In genomic region chr6:22205751-22206121, GRCm38 (mm10) we compare ENCODE assay signal across 11 mouse cellular contexts.
A peak's percentile ranks its signal among the peaks of the same experiment; 100 is the strongest.
DNase-seq lines count a peak whose midpoint lies in the region; ATAC-seq lines count a peak whose summit lies in the region.
"Had no signal": no experiment of that assay in that cellular context is flagged by ENCODE, and none has a peak within 500 bp of the region (broad histone marks: within the 10 kb centered on the region; RNA-seq: fewer than 3 reads in every experiment).

No protein-coding gene starts in this region.

- H3K27me3 ChIP-seq in heart, embryonic 13.5 days (replicated peaks): no peaks in the 10 kb centered on the region
- no peaks in the 10 kb centered on the region for H3K27me3 ChIP-seq in midbrain, embryonic 14.5 days (ENCODE audit: control insufficient read depth, insufficient read depth, low read length)
- no peaks in the 10 kb centered on the region for H3K27me3 ChIP-seq in midbrain, embryonic 11.5 days (ENCODE audit: control insufficient read depth, insufficient read depth, low read length)
- H3K27me3 ChIP-seq in intestine, embryonic 16.5 days (replicated peaks; ENCODE audit: control insufficient read depth, insufficient read depth, low read length): no peaks in the 10 kb centered on the region
- no peaks in the 10 kb centered on the region for H3K27me3 ChIP-seq in stomach, embryonic 16.5 days (ENCODE audit: control insufficient read depth, insufficient read depth, low read length)
- H3K27me3 ChIP-seq: liver, embryonic 15.5 days had no signal

- WGBS in heart, embryonic 13.5 days: 56% methylated on average over 7 of the region's 7 CpGs
- 62% methylated on average over 7 of the region's 7 CpGs for WGBS in midbrain, embryonic 14.5 days
- WGBS in midbrain, embryonic 11.5 days: 93% methylated on average over 7 of the region's 7 CpGs
- WGBS in intestine, embryonic 16.5 days: 67% methylated on average over 7 of the region's 7 CpGs
- 62% methylated on average over 7 of the region's 7 CpGs for WGBS in stomach, embryonic 16.5 days

- DNase-seq in heart, postnatal 25 days (ENCODE audit: low spot score): no peak
- DNase-seq in midbrain, embryonic 14.5 days: peak; percentile 15
- DNase-seq in midbrain, embryonic 11.5 days (ENCODE audit: low spot score, missing footprints): no peak
- no peak for DNase-seq in gastrocnemius, adult 8-10 months (ENCODE audit: low spot score in 2 of 2)
- no peak for DNase-seq in kidney, postnatal 36 days
- DNase-seq: gastrocnemius, postnatal 25 days had no signal

- H3K9me3 ChIP-seq in heart, embryonic 13.5 days: no peaks in the 10 kb centered on the region
- H3K9me3 ChIP-seq in midbrain, embryonic 14.5 days (ENCODE audit: control insufficient read depth, low read length): no peaks in the 10 kb centered on the region
- H3K9me3 ChIP-seq in midbrain, embryonic 11.5 days (ENCODE audit: control insufficient read depth, low read length): no peaks in the 10 kb centered on the region
- H3K9me3 ChIP-seq in intestine, embryonic 16.5 days (ENCODE audit: control insufficient read depth, low read length): no peaks in the 10 kb centered on the region
- no peaks in the 10 kb centered on the region for H3K9me3 ChIP-seq in stomach, embryonic 16.5 days (replicated peaks; ENCODE audit: control insufficient read depth, low read length)
- H3K9me3 ChIP-seq: liver, embryonic 15.5 days had no signal

- peak overlapping the region; percentile 41; the same call in 1 of the 2 replicates for H3K27ac ChIP-seq in heart, embryonic 13.5 days (replicated peaks)
- no peak overlapping the region; the same call in 1 of the 2 replicates for H3K27ac ChIP-seq in midbrain, embryonic 14.5 days (replicated peaks; ENCODE audit: low read depth, low read length)
- no peak overlapping the region for H3K27ac ChIP-seq in midbrain, embryonic 11.5 days (ENCODE audit: low read depth, low read length)
- H3K27ac ChIP-seq in intestine, embryonic 16.5 days (ENCODE audit: low read length): no peak overlapping the region; the same call in 1 of the 2 replicates
- H3K27ac ChIP-seq in stomach, embryonic 16.5 days (ENCODE audit: low read length): peak overlapping the region; percentile 26
- H3K27ac ChIP-seq: liver, embryonic 15.5 days had no signal

- no peak overlapping the region for H3K9ac ChIP-seq in heart, embryonic 13.5 days
- H3K9ac ChIP-seq in midbrain, embryonic 14.5 days (replicated peaks; ENCODE audit: low read length): no peak overlapping the region
- H3K9ac ChIP-seq in midbrain, embryonic 11.5 days (ENCODE audit: low read length): no peak overlapping the region
- H3K9ac ChIP-seq in intestine, embryonic 16.5 days (ENCODE audit: low read depth, low read length): no peak overlapping the region
- no peak overlapping the region for H3K9ac ChIP-seq in stomach, embryonic 16.5 days (ENCODE audit: low read length)
- H3K9ac ChIP-seq: liver, embryonic 15.5 days had no signal

- H3K36me3 ChIP-seq in heart, embryonic 13.5 days: no peaks in the 10 kb centered on the region
- H3K36me3 ChIP-seq in midbrain, embryonic 14.5 days (ENCODE audit: control insufficient read depth, insufficient read depth, low read length): no peaks in the 10 kb centered on the region
- H3K36me3 ChIP-seq in midbrain, embryonic 11.5 days (ENCODE audit: control insufficient read depth, insufficient read depth, low read length): no peaks in the 10 kb centered on the region
- H3K36me3 ChIP-seq in intestine, embryonic 16.5 days (ENCODE audit: control insufficient read depth, insufficient read depth, low read length): no peaks in the 10 kb centered on the region
- H3K36me3 ChIP-seq in stomach, embryonic 16.5 days (ENCODE audit: control insufficient read depth, insufficient read depth, low read length): no peaks in the 10 kb centered on the region
- H3K36me3 ChIP-seq: liver, embryonic 15.5 days had no signal

- H3K4me3 ChIP-seq in heart, embryonic 13.5 days: no peak overlapping the region
- H3K4me3 ChIP-seq in midbrain, embryonic 14.5 days (replicated peaks; ENCODE audit: low read depth, low read length): no peak overlapping the region
- no peak overlapping the region for H3K4me3 ChIP-seq in midbrain, embryonic 11.5 days (ENCODE audit: low read depth, low read length)
- no peak overlapping the region for H3K4me3 ChIP-seq in intestine, embryonic 16.5 days (ENCODE audit: low read length)
- H3K4me3 ChIP-seq in stomach, embryonic 16.5 days (replicated peaks; ENCODE audit: low read length): no peak overlapping the region
- H3K4me3 ChIP-seq: liver, embryonic 15.5 days had no signal

- H3K4me1 ChIP-seq in heart, embryonic 13.5 days: peaks cover 11% of the 10 kb centered on the region; the same call in 1 of the 2 replicates
- 0 out of 2 replicates have a peak, but pooled peaks cover 5% of the 10 kb centered on the region for H3K4me1 ChIP-seq in midbrain, embryonic 14.5 days (ENCODE audit: control insufficient read depth, insufficient read depth, low read length)
- no peaks in the 10 kb centered on the region for H3K4me1 ChIP-seq in midbrain, embryonic 11.5 days (ENCODE audit: control insufficient read depth, insufficient read depth, low read length)
- H3K4me1 ChIP-seq in intestine, embryonic 16.5 days (ENCODE audit: control insufficient read depth, insufficient read depth, low read length): peaks cover 5% of the 10 kb centered on the region; the same call in 1 of the 2 replicates
- H3K4me1 ChIP-seq in stomach, embryonic 16.5 days (ENCODE audit: control insufficient read depth, insufficient read depth, low read length): 0 out of 2 replicates have a peak, but pooled peaks cover 5% of the 10 kb centered on the region
- H3K4me1 ChIP-seq: liver, embryonic 15.5 days had no signal

- intact Hi-C loops in heart, postnatal 25 days (cut with DNase I): no loop called here

- no peak for ATAC-seq in heart, embryonic 13.5 days (ENCODE audit: extremely low read depth, insufficient number of reproducible peaks, low FRiP score, low TSS enrichment)
- ATAC-seq in midbrain, embryonic 14.5 days (ENCODE audit: low FRiP score, low TSS enrichment): no peak
- ATAC-seq in midbrain, embryonic 11.5 days (ENCODE audit: low FRiP score): no peak
- no peak for ATAC-seq in intestine, embryonic 16.5 days
- no peak for ATAC-seq in stomach, embryonic 16.5 days (ENCODE audit: insufficient read depth, low FRiP score)
- ATAC-seq: inflammation-experienced regulatory T-cells, adult 6 months had no signal

- peak overlapping the region; percentile 25 for H3K4me2 ChIP-seq in heart, embryonic 13.5 days
- peak overlapping the region; percentile 24 for H3K4me2 ChIP-seq in midbrain, embryonic 14.5 days (ENCODE audit: low read length)
- no peak overlapping the region for H3K4me2 ChIP-seq in midbrain, embryonic 11.5 days
- H3K4me2 ChIP-seq in intestine, embryonic 16.5 days (ENCODE audit: low read depth, low read length): peak overlapping the region; percentile 12; the same call in 1 of the 2 replicates
- H3K4me2 ChIP-seq in stomach, embryonic 16.5 days (ENCODE audit: low read depth, low read length): peak overlapping the region; percentile 24; the same call in 1 of the 2 replicates
- H3K4me2 ChIP-seq: liver, embryonic 15.5 days had no signal

Comparison
In these comparisons a context has a peak if more than half of its experiments do, and no peak if none do; other contexts are left out.
1. H3K27ac ChIP-seq: peak in heart, embryonic 13.5 days (single experiment) and stomach, embryonic 16.5 days (single experiment); none in midbrain, embryonic 14.5 days (single experiment), midbrain, embryonic 11.5 days (single experiment) and intestine, embryonic 16.5 days (single experiment).